Mouse (Mus musculus) gastrocnemius, adult 8-10 months (tissue): ENCODE measurements around the gene Ndufb3. TPM values are rescaled to one million over a fixed set of nuclear protein-coding genes. Genes with fewer than 3 reads are reported as not detected.
"Not testable (repeated sequence)": the region's sequence is repeated elsewhere in the genome, so short reads cannot be mapped to it uniquely, and the experiment has no call there.

ENCODE experiments used
- DNase-seq, 2 experiments: peaks; one replicate each; pipeline ENCODE4 v3.0.0; 2022; ENCODE audit warnings: low spot score in 2 of 2
- total RNA-seq, 4 experiments: library from RNA; stranded (reverse); gene quantifications; 2 replicates each; pipeline ENCODE4 v1.2.4; 2022

Gene Ndufb3
- total RNA-seq = 100 to 1,000 TPM; 138 to 174 (median 156) TPM

- DNase-seq = peak; percentile 75 to 88
Observed at GRCm38 (mm10) chr1:58586171-58586997, at the start of gene Ndufb3, which contains the start of gene Fam126b. Ndufb3 (plus strand) TSS chr1:58586384. Fam126b (minus strand) TSS chr1:58586323.

DNA sequence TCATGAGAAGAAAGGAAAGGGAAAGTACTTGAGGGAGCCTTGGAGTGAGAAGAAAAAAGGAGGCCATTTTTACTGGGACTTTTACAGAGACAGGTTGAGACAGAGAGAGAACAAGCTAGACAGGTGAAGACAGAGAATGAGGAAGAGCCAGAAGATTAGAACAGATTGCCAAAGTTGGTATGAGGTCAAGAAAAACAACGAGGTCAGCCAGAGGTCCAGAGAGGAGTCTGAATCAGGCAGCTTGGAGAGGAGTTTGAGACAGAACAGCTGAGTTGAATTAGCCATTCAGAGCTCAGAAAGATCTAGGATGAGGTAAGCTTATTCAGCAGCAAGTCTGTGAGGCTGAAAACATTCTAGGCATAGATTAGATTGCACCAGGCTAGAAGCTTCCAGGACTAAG is 44.8 kb upstream of the Ndufb3 start:
- no peak for DNase-seq

DNA sequence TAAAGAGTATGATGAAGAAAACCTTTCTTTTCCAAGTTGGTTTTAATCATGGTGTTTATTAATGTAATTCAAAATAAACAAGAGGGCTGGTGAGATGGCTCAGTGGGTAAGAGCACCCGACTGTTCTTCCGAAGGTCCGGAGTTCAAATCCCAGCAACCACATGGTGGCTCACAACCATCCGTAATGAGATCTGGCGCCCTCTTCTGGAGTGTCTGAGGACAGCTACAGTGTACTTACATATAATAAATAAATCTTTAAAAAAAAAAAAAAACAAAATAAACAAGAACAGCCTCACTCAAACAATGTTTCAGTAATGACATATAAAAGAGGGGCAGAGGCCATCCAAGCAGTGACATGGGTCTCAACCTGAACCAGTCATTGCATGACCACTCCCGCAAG is 25.8 kb upstream of the Ndufb3 start:
- not testable (repeated sequence) for DNase-seq

DNA sequence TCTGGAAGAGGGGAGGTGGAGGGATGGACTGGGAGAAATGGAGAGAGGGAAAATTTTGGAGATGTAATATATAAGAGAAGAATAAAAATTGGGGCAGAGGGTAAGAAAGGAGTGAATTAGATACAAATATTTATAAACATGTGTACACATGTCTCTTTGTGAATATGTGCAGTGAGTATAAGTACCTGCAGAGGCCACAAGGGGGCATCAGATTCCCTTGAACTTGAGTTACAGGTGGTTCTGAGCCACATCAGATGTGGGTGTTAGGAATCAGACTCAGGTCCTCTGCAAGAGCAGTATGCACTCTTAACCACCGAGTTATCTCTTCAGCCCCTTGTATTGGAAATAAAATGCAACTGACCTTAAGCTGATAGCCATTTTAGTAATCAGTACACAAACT is 23.7 kb upstream of the Ndufb3 start:
- DNase-seq = peak; percentile 20

GRCm38 (mm10) chr1:58564981-58565380 is 21.2 kb upstream of the Ndufb3 start:
- no peak for DNase-seq

DNA sequence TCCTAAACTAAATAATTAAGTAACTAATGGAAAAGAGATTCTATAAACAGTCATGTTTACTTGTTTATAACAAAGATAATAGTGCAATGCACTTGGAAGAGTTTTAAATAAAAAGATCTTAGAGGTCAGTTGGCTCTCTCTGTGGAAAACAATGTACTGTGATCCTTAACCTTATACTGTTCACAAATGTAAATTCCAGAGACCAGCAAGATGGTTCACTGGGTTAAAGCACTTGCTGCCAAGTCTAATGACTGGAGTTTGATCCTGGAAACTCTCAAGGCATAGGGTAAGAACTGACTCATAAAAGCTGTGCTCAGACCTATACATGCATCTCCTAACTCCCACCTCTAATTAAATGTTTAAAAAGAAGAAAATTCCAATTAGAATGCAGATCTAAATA is 19.6 kb upstream of the Ndufb3 start:
- DNase-seq = no peak

- no peak for DNase-seq
Observed at GRCm38 (mm10) chr1:58568456-58569130, 17.6 kb upstream of the Ndufb3 start.

DNA sequence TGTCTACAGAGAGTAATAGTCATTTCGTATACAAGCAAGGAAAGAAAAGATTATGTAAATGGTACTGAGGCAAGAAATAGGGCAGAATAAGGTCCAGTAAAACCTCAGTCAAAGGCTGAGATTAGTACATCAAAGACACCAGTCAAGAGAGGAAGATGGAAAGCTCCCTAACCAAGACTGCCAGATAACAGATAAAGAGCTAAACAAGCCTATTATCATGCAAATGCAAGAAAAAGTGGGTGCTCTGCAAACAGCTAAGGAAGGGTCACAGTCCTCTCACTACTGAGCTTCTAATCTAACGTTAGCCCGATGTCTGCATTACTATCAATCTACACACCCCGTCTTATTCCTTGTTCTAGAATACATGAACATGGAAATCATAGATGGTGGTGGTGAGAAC is 15.7 kb upstream of the Ndufb3 start:
- no peak for DNase-seq

DNA sequence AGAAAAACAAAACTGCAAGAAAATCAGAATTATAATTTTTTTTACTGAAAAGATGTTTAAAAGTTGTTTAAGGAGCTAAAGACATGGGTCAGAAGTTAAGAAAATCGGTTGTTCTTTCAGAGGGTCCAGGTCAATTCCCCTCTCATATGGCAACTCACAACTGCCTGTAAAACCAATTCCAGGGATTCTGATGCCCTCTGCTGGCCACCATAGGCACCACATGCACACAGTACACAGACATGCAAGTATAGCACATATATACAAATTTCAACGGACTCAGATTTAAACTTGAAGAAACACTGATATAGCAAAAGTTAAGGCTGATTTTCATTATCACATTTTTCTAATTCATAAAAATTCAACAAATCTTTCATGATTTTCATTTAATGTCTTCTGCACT is 7.0 kb upstream of the Ndufb3 start:
- DNase-seq = no peak

DNA sequence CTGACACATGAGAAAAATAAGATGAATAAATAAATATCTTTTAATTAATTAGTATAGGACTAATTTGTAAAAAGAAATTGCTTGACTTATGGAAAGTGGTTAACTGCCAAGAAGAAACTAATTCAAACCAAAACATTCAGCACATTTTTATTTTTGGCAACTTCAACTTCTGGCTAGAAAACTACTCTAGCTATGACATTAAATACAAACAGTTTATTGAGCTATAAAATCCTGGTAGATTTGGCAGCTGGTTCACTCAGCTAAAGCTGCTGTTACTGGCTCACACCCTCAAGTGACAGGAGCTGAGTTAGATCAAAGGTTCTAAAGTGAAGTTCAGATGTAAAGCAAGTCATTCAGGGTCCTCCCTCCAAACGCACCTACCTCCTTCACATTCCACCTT is 3.6 kb upstream of the Ndufb3 start:
- no peak for DNase-seq

DNA sequence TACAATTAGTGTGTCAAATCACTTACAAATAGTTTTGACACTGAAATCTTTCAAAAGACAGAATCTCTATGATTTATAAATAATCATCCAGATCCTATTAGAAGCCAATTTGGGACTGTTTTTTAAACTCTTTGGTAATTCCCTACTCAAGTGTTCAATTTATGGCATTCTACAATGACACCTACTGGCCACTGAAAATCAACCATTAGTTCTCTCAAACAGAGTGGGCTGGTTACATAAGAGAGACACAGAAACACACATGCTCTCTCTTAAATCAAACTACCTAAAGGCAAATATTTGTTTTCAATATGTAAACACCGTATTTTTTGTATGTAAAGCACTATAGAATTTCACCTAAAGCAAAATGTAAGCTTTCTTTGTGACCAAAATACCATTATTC is 1.9 kb upstream of the Ndufb3 start:
- DNase-seq = no peak

DNA sequence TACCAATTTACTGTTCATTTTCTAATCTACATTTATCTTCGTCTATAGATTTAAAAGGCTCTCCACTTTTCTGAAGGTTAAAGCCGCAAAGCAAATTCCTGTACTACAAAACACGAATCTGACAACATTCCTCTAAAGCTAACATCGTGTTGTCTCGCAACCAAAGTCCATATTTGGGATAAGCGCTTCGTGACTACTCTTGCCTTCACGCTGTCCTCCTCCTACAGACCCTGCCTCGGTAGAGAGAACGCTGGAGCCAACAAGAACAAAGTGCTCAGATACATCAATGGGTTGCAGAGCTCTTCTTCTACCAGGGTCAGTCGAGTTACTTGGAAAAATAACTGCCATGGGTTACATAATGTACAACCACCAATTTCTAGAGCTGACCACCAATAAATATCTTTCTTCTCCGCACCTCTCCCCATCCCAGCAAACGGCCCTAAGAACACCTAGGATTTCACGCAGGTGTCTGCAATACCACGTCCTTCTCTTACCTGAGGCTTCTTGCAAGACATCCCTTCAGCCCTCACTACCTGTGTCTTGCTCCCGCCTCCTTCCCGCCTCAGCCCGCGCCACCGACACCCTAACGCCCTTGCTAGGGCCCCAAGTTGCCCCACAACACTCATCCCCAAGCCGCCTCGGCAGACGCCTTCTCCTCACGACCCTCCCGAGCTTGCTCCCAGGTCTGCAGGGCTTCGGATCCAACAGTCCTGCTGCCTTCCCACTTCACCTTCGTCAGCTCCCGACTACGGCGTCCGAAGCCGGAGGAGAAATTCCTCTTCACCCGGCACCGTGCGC is 612 bp upstream of the Ndufb3 start:
- peak in 1 of 2 experiments; percentile 3 for DNase-seq

DNA sequence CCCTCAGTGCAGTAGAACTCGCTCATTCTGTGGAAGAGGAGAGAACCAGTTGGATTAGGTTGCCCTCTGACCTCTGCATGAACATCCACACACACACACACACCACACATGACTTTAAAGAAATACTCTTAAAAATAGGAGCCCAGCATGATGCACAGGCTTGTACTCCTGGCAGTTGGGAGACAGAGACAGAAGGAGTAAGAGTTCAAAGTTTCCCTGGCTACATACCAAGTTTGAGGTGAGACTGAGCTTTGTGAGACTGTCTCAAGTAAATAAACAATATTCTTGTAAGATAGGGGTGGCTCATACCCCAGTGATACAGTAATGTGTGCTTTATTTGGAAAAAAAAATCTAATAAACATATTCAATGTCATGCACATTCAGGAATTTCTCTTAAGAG is 1.3 kb downstream of the Ndufb3 start:
- DNase-seq = no peak

- no peak for DNase-seq
Observed at GRCm38 (mm10) chr1:58602681-58603080, 16.5 kb downstream of the Ndufb3 start.

- DNase-seq = no peak
Observed at GRCm38 (mm10) chr1:58603738-58604137, 17.6 kb downstream of the Ndufb3 start.

DNA sequence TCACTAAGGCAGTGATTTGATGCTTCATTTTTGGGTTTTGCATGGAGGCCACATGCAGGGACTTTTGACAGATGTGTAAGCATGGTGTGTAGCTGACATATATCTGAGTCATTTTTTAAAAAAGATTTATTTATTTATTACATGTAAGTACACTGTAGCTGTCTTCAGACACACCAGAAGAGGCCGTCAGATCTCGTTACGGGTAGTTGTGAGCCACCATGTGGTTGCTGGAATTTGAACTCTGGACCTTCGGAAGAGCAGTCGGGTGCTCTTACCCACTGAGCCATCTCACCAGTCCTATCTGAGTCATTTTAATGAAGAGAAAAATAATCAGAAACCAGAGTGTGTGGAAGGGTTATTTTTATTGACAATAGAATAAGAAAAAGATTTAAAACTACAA is 23.4 kb downstream of the Ndufb3 start:
- not testable (repeated sequence) for DNase-seq

GRCm38 (mm10) chr1:58610166-58610565 is 24.0 kb downstream of the Ndufb3 start:
- no peak for DNase-seq

GRCm38 (mm10) chr1:58610611-58611010 is 24.4 kb downstream of the Ndufb3 start:
- no peak for DNase-seq

DNA sequence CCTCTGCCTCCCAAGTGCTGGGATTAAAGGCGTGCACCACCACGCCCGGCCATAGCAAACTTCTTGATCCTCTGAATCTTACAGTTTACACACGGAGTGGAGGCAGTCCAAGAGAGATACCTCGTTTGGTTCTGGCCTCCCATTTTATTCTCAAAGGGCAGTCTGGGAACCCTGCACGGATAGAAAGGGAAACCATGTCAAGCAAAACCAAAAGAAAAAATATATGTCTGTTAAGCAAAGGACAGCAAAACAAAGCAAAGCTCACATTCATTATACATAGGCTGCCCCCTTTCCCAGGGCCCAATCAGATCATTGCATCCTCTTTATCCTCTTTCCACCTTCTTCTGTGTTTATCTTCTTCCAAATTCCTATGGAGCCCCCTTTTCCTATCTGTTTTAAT is 27.6 kb downstream of the Ndufb3 start:
- no peak for DNase-seq

- no peak for DNase-seq
Observed at GRCm38 (mm10) chr1:58614424-58614823, 28.2 kb downstream of the Ndufb3 start.

DNA sequence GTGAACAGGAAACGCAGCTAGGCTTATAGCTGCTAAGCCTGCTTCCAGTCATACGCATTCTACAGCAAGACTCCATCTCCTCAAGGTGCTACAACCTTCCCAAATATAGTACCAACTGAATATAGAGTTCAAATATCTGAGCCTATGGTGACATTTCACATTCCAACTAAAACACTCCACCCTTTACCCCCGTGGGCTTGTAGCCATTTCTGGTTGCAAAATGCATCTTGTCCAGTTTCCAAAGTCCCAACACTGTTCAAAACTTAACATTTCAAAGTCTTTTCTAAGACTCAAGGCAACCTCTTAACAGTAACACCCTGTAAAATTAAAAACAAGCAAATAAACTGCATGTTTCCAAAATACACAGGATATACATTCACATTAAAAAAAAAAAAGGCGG is 29.0 kb downstream of the Ndufb3 start:
- DNase-seq = no peak

DNA sequence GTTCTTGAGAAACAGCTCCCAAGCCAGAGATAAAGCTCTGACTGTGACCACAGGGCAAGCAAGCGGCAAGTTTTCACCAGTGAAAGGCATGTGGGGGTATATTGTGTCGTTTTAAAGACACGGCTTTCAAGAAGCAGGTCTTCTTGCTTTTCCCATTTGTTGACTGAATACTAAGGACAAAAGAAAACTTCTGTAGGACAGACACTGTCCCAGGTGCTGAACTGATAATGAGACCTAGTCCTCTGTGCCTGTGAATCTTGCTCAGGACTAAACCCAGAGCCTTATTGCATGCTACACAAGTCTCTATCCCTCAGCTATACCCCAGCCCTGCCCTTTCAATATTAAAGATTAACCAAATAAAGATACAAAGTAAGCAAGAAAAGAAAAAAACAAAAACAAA is 30.0 kb downstream of the Ndufb3 start:
- no peak for DNase-seq
